Mouse (Mus musculus) ovary, postnatal 14 days (tissue): ENCODE measurements at regions not wholly inside any gene's neighbourhood (a gene's known extent, or its start where the extent isn't known, plus 50 kb on each side); places are given as distances from the start of the nearest gene placed in this dataset.
"Not testable (repeated sequence)": the region's sequence is repeated elsewhere in the genome, so short reads cannot be mapped to it uniquely, and the experiment has no call there.

Experiments
- DNase-seq: peaks from one replicate; pipeline ENCODE4 v3.0.0; 2022; ENCODE audit warnings: low spot score

- DNase-seq = no peak
Measured at GRCm38 (mm10) chr17:62287127-62287526, 594.0 kb downstream of the Efna5 start.

- DNase-seq = no peak
Measured at GRCm38 (mm10) chr17:62286086-62287080, 594.7 kb downstream of the Efna5 start.

DNA sequence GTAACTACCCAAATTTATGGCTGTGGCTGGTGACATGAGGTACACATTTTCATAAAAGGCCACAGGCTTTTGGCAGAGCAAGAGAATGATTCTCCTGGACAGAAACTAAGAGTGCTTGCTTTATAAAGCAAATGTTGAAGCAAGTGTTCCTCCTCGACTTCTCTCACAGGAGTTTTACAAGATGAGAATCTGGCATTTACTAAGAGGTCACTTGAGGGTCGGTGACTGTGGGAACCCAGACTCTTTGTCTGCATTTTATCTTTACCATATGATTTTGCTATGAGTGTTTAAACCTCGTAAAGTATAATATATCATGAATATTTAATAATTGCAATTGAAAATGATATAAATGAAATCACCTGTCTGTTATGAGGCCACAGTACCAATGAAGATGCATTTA lies 600.9 kb downstream of the Efna5 start:
- DNase-seq = no peak

GRCm38 (mm10) chr17:62271399-62271798 lies 609.7 kb downstream of the Efna5 start:
- DNase-seq = no peak

DNA sequence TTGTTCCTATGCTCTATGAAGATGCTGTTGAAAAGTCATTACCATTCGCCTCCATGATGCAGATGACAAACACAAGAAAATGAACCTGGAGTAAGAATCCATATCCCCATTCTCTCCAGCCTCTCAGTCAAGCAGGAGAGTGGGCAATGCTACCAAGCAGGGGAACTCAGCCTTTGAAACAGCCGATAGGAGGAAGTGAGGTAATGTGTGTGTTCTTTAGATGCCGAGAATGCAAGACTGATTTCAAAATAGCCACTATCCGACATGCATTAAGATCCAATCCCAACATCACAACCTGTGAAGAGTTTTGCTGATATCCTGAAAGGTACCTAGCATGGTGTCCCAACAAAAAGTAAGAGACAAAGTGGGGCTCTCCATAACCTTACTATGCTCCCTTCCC lies 611.8 kb downstream of the Efna5 start:
- no peak for DNase-seq

GRCm38 (mm10) chr17:62253448-62253847 lies 627.7 kb downstream of the Efna5 start:
- no peak for DNase-seq

DNA sequence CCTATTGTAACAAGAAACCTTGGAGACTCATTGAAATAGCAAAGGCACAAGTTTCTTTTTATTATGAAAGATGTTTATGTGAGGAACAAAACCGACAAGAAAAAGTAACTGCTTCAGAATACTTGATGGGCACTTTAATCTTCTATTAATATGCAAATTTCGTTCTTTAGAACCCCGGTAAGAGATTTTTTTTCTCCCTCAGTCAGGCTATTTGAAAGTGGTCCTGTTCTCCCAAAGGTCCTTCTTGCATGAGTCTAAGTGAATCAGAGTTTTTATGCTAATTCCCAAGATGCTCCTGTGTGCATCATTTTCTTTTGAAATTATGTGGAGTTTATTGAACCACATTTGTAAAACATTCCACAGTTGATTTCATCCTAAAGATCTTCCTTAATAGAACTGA lies 633.1 kb downstream of the Efna5 start:
- DNase-seq = no peak

- no peak for DNase-seq
Measured at GRCm38 (mm10) chr17:62246650-62247049, 634.5 kb downstream of the Efna5 start.

DNA sequence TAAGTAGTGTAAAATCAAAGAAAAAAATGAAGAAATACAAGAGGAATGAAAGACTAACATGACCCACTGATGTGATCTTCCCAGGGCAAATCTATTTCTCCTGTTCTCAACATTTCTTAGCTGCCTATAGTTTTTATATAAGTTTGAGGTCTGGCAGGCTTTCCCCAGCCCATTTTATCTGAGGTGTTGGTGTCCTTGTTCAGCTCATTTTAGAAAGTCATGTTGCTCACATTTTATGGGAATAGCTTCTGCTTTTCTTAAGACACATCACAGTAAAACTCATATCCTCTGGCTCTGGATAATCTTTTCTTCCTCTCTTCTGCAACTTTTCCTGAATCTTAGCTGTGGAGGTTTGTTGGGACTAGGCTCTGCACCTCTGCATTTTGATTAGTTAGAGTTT lies 650.2 kb downstream of the Efna5 start:
- DNase-seq = no peak

DNA sequence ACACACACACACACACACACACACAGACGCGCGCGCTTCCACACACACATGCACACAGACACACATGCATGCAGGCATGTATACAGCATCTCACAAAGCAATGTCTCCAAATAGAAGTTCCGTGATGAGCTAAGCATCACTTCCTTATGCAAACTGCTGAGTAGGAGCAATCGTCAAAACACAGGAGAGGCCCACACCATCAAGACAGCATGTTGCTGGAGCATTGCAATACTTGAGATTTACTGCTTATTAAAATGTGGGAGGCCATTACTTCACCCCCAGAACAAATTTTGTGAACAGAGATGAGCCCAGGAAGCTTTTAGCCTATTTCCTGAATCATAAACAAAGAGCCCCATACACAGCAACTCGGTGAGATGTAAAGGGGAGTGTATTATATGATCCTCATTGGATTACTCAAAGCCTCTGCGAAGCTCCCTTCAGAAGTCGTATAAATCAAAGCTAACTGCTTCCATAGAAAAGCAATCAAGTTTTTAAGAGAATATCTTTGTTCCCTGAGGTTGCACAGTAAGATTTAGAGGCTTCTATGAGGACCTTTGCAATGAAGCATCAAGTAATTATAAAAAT lies 670.6 kb downstream of the Efna5 start:
- DNase-seq = no peak

- no peak for DNase-seq
Measured at GRCm38 (mm10) chr17:62202658-62203057, 678.5 kb downstream of the Efna5 start.

DNA sequence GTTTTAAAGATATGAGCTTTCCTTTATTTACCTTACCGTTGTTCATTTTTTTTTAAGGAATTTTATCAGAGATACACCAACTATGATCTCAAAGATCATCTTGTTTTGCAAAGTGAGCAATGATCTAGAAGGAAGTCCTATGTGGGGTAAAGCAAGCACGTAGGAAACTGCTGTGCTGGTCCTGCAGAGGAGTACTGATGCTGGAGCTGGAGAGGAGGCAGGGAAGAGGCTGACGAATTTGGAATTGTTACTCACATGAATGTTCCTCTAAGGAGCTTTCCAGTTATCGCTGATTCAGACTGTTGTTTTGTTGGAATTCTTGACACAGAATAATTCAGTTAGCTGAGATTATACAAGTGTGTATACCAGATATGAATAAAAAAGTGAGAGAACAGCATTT lies 680.6 kb downstream of the Efna5 start:
- no peak for DNase-seq

- DNase-seq = no peak
Measured at GRCm38 (mm10) chr17:62199559-62199958, 681.6 kb downstream of the Efna5 start.

DNA sequence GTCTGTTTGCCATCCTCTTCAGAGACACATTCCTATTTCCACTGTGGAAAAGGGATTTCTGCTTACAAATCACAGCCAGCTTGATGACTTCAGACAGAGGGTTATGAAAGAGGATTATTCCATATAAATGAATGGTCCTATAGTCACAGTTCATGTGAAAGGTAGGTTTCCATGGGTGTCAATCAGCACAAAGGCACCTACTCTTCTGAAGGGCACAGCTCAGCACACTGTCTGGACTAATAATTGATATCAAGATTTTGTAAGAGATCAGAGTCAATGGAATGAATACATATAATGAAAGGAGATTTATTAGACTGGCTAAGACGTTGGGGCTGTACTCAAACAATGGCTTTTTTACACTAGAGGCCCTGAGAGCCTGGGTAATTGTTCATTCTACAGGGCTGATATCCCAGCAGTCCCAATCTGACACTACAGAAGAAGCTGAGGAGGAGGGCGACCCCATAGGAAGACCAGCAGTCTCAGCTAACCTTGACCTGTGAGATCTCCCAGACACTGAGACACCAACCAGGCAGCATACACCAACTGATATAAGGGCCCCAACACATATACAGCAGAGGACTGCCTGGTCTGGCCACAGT lies 702.4 kb downstream of the Efna5 start:
- DNase-seq = no peak

- DNase-seq = no peak
Measured at GRCm38 (mm10) chr17:62176336-62176735, 704.8 kb downstream of the Efna5 start.

- no peak for DNase-seq
Measured at GRCm38 (mm10) chr17:62172305-62172704, 708.8 kb downstream of the Efna5 start.

- no peak for DNase-seq
Measured at GRCm38 (mm10) chr17:62171532-62171931, 709.6 kb downstream of the Efna5 start.

- no peak for DNase-seq
Measured at GRCm38 (mm10) chr17:62161457-62161856, 719.7 kb downstream of the Efna5 start.

- DNase-seq = no peak
Measured at GRCm38 (mm10) chr17:62160301-62160700, 720.8 kb downstream of the Efna5 start.

GRCm38 (mm10) chr17:62135050-62135449 lies 746.1 kb downstream of the Efna5 start:
- DNase-seq = no peak

DNA sequence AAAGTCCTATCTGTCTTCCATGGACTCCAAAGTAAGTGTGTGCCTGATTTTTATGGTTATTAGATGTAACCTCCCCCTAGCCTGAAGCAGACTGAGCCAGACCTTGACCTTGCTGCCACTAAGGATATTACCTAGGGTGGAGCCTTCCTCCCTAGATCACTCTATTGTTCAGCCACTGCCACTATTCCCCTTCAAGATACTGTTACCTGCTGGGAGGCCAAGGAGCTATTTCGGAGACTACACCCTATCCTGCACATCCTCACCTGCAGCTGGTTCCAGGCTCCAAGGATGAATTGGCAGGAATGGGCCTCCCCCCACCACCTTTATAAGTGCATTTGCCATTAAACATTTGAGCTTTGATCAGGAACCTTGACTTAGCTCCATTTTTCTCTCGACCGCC lies 769.4 kb downstream of the Efna5 start:
- DNase-seq = not testable (repeated sequence)

DNA sequence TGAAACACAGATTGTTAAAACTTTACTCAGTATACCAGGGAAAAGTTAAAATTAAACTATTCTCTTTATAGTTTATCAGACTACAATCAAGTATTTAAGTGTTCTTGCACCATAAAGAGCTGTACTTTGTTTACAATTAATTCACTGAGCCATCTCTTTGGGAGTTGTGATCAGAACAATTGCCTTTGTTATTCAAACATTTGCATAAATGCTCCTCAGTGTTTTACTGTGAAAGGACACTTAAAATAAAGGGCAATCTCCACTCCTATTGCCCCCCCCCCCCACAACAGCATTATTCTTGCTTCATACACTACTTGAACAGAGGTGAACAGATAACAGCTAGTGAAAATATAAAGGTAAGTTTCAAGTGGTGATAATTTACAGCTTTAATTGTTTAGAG lies 772.1 kb downstream of the Efna5 start:
- no peak for DNase-seq

DNA sequence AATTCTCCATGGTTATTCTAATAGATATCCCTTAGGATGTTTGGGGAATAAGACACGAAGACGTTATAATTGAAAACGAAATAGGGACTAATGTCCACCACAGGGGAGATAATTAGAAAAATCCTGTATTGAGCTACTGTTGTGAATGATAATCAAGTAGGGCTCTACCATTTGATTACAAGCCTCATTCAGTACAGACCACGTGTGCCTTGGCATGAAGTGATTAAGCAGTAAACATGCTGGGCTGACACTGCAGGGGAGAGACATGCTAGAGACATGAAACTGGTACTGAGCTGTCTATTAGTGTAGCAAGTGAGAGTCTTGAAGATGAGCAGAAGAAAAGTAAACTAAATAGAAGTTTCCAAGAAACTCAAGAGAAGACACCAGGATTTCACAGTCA lies 797.8 kb downstream of the Efna5 start:
- no peak for DNase-seq
